Mouse (Mus musculus): ENCODE results near the gene Nubp2. TPM values are rescaled to one million over a fixed set of nuclear protein-coding genes. Genes with fewer than 3 reads are reported as not detected.

Nubp2 gene
- 70.4 and 73.3 TPM in 2 replicates for polyA plus RNA-seq (2014; fragmentation: Nextera tagmentation; extraction: Ambion mirVana)

DNA sequence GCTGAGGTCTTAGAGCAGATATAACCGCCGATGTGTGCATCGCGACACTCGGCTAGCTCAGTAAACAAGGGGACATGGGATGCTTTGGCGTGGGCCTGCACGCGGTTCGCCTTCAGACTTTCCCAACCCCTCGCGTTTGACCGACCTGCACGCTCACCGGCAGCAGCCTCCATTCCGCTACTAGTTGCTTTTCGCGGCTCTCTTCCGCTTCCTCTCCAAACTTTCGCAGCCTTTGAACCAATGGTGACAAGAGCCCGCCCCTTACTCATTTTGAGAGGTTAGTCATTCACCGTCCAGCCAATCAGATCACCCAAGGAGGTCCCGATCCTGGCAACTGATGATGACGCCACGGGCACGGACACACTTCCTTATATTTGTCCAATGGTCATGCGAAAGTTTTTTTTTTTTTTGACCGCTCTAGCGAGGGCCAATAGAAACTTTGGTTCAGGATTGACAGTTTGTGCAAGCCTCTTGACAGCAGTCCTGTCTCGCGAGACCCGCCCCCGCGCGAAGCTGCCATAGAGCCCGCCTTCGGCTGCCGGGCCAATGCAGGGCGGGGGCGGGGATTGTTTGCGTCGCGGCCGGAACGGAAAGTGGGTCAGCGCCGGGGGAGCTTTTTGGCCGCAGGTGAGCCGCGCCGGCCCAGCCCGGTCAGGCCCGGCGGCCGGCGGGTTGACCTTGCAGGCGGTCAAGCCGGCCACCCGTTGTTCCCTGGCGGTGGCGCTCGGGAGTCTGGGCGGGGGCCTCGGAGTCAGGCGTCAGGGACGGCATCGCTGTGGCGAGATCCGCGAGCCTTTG, at the start of gene Nubp2, which contains the start of gene Spsb3:
Gene Nubp2, minus strand, starts transcription at position 216 of the 798 bp plus-strand sequence.
Gene Spsb3, plus strand, starts transcription at position 510 of the 798 bp plus-strand sequence.
- Histone ChIP-seq H3K9me3 (ENCODE audit: control insufficient read depth, low read length) (no peaks in the 10 kb centered on the region), H3K4me1 (ENCODE audit: control insufficient read depth, insufficient read depth, low read length) (peaks cover 19% of the 10 kb centered on the region), H3K9ac (replicated peaks; ENCODE audit: low read length) (peak within 1 kb of the TSS; percentile 80), H3K4me2 (ENCODE audit: low read length) (peak within 1 kb of the TSS; percentile 80), H3K4me3 (replicated peaks; ENCODE audit: low read depth, low read length) (peak within 1 kb of the TSS; percentile 88), H3K27me3 (ENCODE audit: control insufficient read depth, insufficient read depth, low read length) (no peaks in the 10 kb centered on the region), H3K27ac (replicated peaks; ENCODE audit: low read depth, low read length) (peak within 1 kb of the TSS; percentile 70), H3K36me3 (ENCODE audit: control insufficient read depth, insufficient read depth, low read length) (peaks cover 51% of the 10 kb centered on the region)
- WGBS: under 1% methylated on average over 69 of the region's 69 CpGs
- peak; percentile 95 for ATAC-seq (ENCODE audit: low FRiP score, low TSS enrichment)
- DNase-seq: peak; percentile 99

DNA sequence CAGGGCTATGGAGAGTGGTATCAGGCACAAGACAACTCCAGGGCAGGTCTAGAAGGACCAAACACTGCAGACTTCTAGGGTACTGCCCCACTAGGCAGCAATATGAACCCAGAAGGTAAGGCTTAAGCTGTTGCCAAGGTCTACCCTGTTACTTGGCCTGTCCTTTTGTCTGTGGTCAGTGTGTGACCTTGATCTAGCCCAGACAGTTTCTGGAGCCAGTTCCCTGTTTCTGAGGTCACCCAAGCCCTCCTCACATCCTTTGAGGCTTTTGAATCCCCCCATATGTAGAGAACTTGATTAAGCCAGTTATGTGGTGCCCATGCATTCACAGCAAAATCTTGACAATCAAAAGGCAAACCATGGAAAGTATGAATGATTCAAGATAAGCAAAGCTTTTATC, 49.5 kb upstream of the Nubp2 start:
- peaks cover 11% of the 10 kb centered on the region; the same call in 1 of the 2 replicates for H3K36me3 ChIP-seq (ENCODE audit: control insufficient read depth, insufficient read depth, low read length)
- no peak for ATAC-seq (ENCODE audit: low FRiP score, low TSS enrichment)
- peak overlapping the region; percentile 61 for H3K4me2 ChIP-seq (ENCODE audit: low read length)
- peaks cover 20% of the 10 kb centered on the region for H3K4me1 ChIP-seq (ENCODE audit: control insufficient read depth, insufficient read depth, low read length)
- H3K9ac ChIP-seq (replicated peaks; ENCODE audit: low read length): peak overlapping the region; percentile 93
- no peak for DNase-seq
- H3K27me3 ChIP-seq (ENCODE audit: control insufficient read depth, insufficient read depth, low read length): no peaks in the 10 kb centered on the region
- H3K9me3 ChIP-seq (ENCODE audit: control insufficient read depth, low read length): no peaks in the 10 kb centered on the region
- peak overlapping the region; percentile 91 for H3K4me3 ChIP-seq (replicated peaks; ENCODE audit: low read depth, low read length)
- H3K27ac ChIP-seq (replicated peaks; ENCODE audit: low read depth, low read length): no peak overlapping the region

DNA sequence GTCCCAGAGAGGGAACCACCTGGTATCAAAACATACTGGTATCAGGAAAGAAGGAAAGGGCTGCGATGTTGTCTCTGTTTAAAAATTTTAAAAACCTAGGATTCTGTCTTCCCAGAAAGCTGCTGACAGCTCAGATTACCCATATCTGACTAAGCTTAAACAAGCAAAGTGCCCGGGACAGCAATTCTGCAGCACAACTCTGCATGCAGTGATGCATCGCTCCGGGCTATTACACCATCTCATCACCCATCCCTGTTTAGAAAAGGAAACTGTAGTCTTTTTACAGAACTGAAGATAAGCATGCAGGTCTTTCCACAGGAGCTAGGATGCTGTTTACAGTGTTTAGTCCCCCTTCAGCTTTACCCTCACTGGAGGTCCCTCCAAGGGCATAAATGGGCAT, 48.8 kb upstream of the Nubp2 start:
- peak overlapping the region; percentile 61 for H3K4me2 ChIP-seq (ENCODE audit: low read length)
- ATAC-seq (ENCODE audit: low FRiP score, low TSS enrichment) (no peak), DNase-seq (no peak)
- no peaks in the 10 kb centered on the region for H3K27me3 ChIP-seq (ENCODE audit: control insufficient read depth, insufficient read depth, low read length)
- no peaks in the 10 kb centered on the region for H3K9me3 ChIP-seq (ENCODE audit: control insufficient read depth, low read length)
- H3K27ac ChIP-seq (replicated peaks; ENCODE audit: low read depth, low read length): no peak overlapping the region
- 93% methylated on average over 4 of the region's 4 CpGs for WGBS
- peak overlapping the region; percentile 93; the same call in 1 of the 2 replicates for H3K9ac ChIP-seq (replicated peaks; ENCODE audit: low read length)
- H3K36me3 ChIP-seq (ENCODE audit: control insufficient read depth, insufficient read depth, low read length): peaks cover 10% of the 10 kb centered on the region; the same call in 1 of the 2 replicates
- H3K4me1 ChIP-seq (ENCODE audit: control insufficient read depth, insufficient read depth, low read length): peaks cover 20% of the 10 kb centered on the region
- H3K4me3 ChIP-seq (replicated peaks; ENCODE audit: low read depth, low read length): peak overlapping the region; percentile 91

GRCm38 (mm10) chr17:24933163-24933562, 47.0 kb upstream of the Nubp2 start:
- H3K4me1 ChIP-seq (ENCODE audit: control insufficient read depth, insufficient read depth, low read length): peaks cover 20% of the 10 kb centered on the region
- H3K27ac ChIP-seq (replicated peaks; ENCODE audit: low read depth, low read length): no peak overlapping the region
- WGBS: 79% methylated on average over 4 of the region's 4 CpGs
- H3K9me3 ChIP-seq (ENCODE audit: control insufficient read depth, low read length): no peaks in the 10 kb centered on the region
- peaks cover 13% of the 10 kb centered on the region; the same call in 1 of the 2 replicates for H3K36me3 ChIP-seq (ENCODE audit: control insufficient read depth, insufficient read depth, low read length)
- no peaks in the 10 kb centered on the region for H3K27me3 ChIP-seq (ENCODE audit: control insufficient read depth, insufficient read depth, low read length)
- no peak overlapping the region for H3K4me3 ChIP-seq (replicated peaks; ENCODE audit: low read depth, low read length)
- H3K9ac ChIP-seq (replicated peaks; ENCODE audit: low read length): no peak overlapping the region
- ATAC-seq (ENCODE audit: low FRiP score, low TSS enrichment) (no peak), DNase-seq (no peak)
- H3K4me2 ChIP-seq (ENCODE audit: low read length): no peak overlapping the region

GRCm38 (mm10) chr17:24932431-24932830, 46.3 kb upstream of the Nubp2 start:
- 95% methylated on average over 4 of the region's 4 CpGs for WGBS
- Histone ChIP-seq H3K4me2 (ENCODE audit: low read length) (no peak overlapping the region), H3K36me3 (ENCODE audit: control insufficient read depth, insufficient read depth, low read length) (peaks cover 19% of the 10 kb centered on the region), H3K27ac (replicated peaks; ENCODE audit: low read depth, low read length) (no peak overlapping the region), H3K4me3 (replicated peaks; ENCODE audit: low read depth, low read length) (no peak overlapping the region), H3K9ac (replicated peaks; ENCODE audit: low read length) (no peak overlapping the region), H3K9me3 (ENCODE audit: control insufficient read depth, low read length) (no peaks in the 10 kb centered on the region), H3K4me1 (ENCODE audit: control insufficient read depth, insufficient read depth, low read length) (peaks cover 20% of the 10 kb centered on the region), H3K27me3 (ENCODE audit: control insufficient read depth, insufficient read depth, low read length) (no peaks in the 10 kb centered on the region)
- DNase-seq (no peak), ATAC-seq (ENCODE audit: low FRiP score, low TSS enrichment) (no peak)

DNA sequence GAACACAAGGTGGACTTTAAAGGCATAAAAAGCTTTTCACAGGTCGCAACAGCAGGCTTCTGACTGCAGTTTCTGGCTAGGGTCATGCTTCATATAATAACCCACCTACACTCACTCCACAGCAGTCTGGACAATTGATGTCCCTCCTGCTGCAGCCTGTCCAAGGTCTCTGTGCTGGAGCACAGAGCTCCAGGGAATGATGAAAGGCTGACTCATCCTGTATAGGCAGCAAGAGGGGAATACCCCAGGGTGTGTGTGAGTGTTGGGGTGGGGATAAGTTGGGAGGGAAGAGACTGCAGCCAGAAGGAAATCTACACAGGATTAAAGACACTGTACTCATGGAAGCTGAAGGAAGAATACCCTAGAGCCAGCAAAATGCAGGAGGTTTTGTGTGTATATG, 43.4 kb upstream of the Nubp2 start:
- Histone ChIP-seq H3K27me3 (ENCODE audit: control insufficient read depth, insufficient read depth, low read length) (no peaks in the 10 kb centered on the region), H3K9me3 (ENCODE audit: control insufficient read depth, low read length) (no peaks in the 10 kb centered on the region), H3K36me3 (ENCODE audit: control insufficient read depth, insufficient read depth, low read length) (peaks cover 48% of the 10 kb centered on the region), H3K4me2 (ENCODE audit: low read length) (no peak overlapping the region), H3K4me1 (ENCODE audit: control insufficient read depth, insufficient read depth, low read length) (peaks cover 5% of the 10 kb centered on the region; the same call in 1 of the 2 replicates), H3K9ac (replicated peaks; ENCODE audit: low read length) (no peak overlapping the region), H3K4me3 (replicated peaks; ENCODE audit: low read depth, low read length) (no peak overlapping the region), H3K27ac (replicated peaks; ENCODE audit: low read depth, low read length) (no peak overlapping the region)
- no peak for DNase-seq
- 91% methylated on average over 1 of the region's 1 CpGs for WGBS
- ATAC-seq (ENCODE audit: low FRiP score, low TSS enrichment): no peak

GRCm38 (mm10) chr17:24923246-24923645, 37.1 kb upstream of the Nubp2 start:
- WGBS: 100% methylated on average over 1 of the region's 1 CpGs
- Histone ChIP-seq H3K36me3 (ENCODE audit: control insufficient read depth, insufficient read depth, low read length) (peaks cover 98% of the 10 kb centered on the region), H3K27me3 (ENCODE audit: control insufficient read depth, insufficient read depth, low read length) (no peaks in the 10 kb centered on the region), H3K9ac (replicated peaks; ENCODE audit: low read length) (no peak overlapping the region), H3K9me3 (ENCODE audit: control insufficient read depth, low read length) (no peaks in the 10 kb centered on the region), H3K4me3 (replicated peaks; ENCODE audit: low read depth, low read length) (no peak overlapping the region), H3K4me2 (ENCODE audit: low read length) (no peak overlapping the region), H3K4me1 (ENCODE audit: control insufficient read depth, insufficient read depth, low read length) (no peaks in the 10 kb centered on the region), H3K27ac (replicated peaks; ENCODE audit: low read depth, low read length) (no peak overlapping the region)
- ATAC-seq (ENCODE audit: low FRiP score, low TSS enrichment) (no peak), DNase-seq (no peak)

GRCm38 (mm10) chr17:24913984-24914383, 27.8 kb upstream of the Nubp2 start:
- Histone ChIP-seq H3K9ac (replicated peaks; ENCODE audit: low read length) (no peak overlapping the region), H3K4me2 (ENCODE audit: low read length) (no peak overlapping the region), H3K9me3 (ENCODE audit: control insufficient read depth, low read length) (no peaks in the 10 kb centered on the region), H3K36me3 (ENCODE audit: control insufficient read depth, insufficient read depth, low read length) (peaks cover 98% of the 10 kb centered on the region), H3K27me3 (ENCODE audit: control insufficient read depth, insufficient read depth, low read length) (no peaks in the 10 kb centered on the region), H3K4me3 (replicated peaks; ENCODE audit: low read depth, low read length) (no peak overlapping the region), H3K27ac (replicated peaks; ENCODE audit: low read depth, low read length) (no peak overlapping the region), H3K4me1 (ENCODE audit: control insufficient read depth, insufficient read depth, low read length) (no peaks in the 10 kb centered on the region)
- no peak for ATAC-seq (ENCODE audit: low FRiP score, low TSS enrichment)
- no peak for DNase-seq

- H3K4me2 ChIP-seq (ENCODE audit: low read length): no peak overlapping the region
- DNase-seq: no peak
- H3K4me1 ChIP-seq (ENCODE audit: control insufficient read depth, insufficient read depth, low read length): no peaks in the 10 kb centered on the region
- no peak overlapping the region for H3K27ac ChIP-seq (replicated peaks; ENCODE audit: low read depth, low read length)
- H3K4me3 ChIP-seq (replicated peaks; ENCODE audit: low read depth, low read length): no peak overlapping the region
- 98% methylated on average over 2 of the region's 2 CpGs for WGBS
- H3K9ac ChIP-seq (replicated peaks; ENCODE audit: low read length): no peak overlapping the region
- no peaks in the 10 kb centered on the region for H3K9me3 ChIP-seq (ENCODE audit: control insufficient read depth, low read length)
- no peak for ATAC-seq (ENCODE audit: low FRiP score, low TSS enrichment)
- H3K27me3 ChIP-seq (ENCODE audit: control insufficient read depth, insufficient read depth, low read length): no peaks in the 10 kb centered on the region
- peaks cover 100% of the 10 kb centered on the region for H3K36me3 ChIP-seq (ENCODE audit: control insufficient read depth, insufficient read depth, low read length)
Observed at GRCm38 (mm10) chr17:24907591-24907990, 21.4 kb upstream of the Nubp2 start.

All from midbrain, embryonic 14.5 days (tissue).